Mouse (Mus musculus) ES-E14 (cell line): ENCODE data around the gene Frmd7. TPM values are rescaled to one million over a fixed set of nuclear protein-coding genes. Genes with fewer than 3 reads are reported as not detected.

Experiments
- DNase-seq: peaks from one replicate; pipeline ENCODE4 v3.0.0-alpha.2; 2013; ENCODE audit warnings: low read depth, low spot score
- H3K27ac ChIP-seq: 2 replicates; pipeline ENCODE4 v1.5.1; 2012; ENCODE audit warnings: low read depth, mild to moderate bottlenecking, low read length, moderate library complexity, mixed read lengths; ENCODE audit not compliant: poor library complexity, insufficient read depth, severe bottlenecking
- H3K36me3 ChIP-seq: 2 replicates; pipeline ENCODE4 v1.6.1; 2012; ENCODE audit warnings: mild to moderate bottlenecking, low read length, moderate library complexity, mixed read lengths; ENCODE audit not compliant: control insufficient read depth, poor library complexity, insufficient read depth, severe bottlenecking
- H3K4me1 ChIP-seq, 2 experiments: fragments of 150-350 bp in 1 of 2; sonication (generic) in 1 of 2; 2 replicates each; pipeline ENCODE4 v1.6.1; 2012; ENCODE audit warnings: low read length in 2 of 2, mild to moderate bottlenecking in 1 of 2, mixed read lengths in 1 of 2; ENCODE audit not compliant: control insufficient read depth in 2 of 2, insufficient read depth in 2 of 2, poor library complexity in 1 of 2
- H3K4me3 ChIP-seq, 2 experiments: fragments of 150-350 bp in 1 of 2; sonication (generic) in 1 of 2; 2 replicates each; pipeline ENCODE4 v1.5.1; 2012; ENCODE audit warnings: low read length in 2 of 2, low read depth in 1 of 2, mild to moderate bottlenecking in 1 of 2, mixed read lengths in 1 of 2; ENCODE audit not compliant: insufficient read depth in 1 of 2, poor library complexity in 1 of 2, severe bottlenecking in 1 of 2
- H3K9ac ChIP-seq: 2 replicates; pipeline ENCODE4 v1.6.1; 2012; ENCODE audit warnings: low read depth, mild to moderate bottlenecking, low read length, mixed read lengths; ENCODE audit not compliant: poor library complexity, insufficient read depth, severe bottlenecking
- H3K9me3 ChIP-seq: fragments of 150-350 bp; sonication (generic); 2 replicates; pipeline ENCODE4 v1.6.1; 2012; ENCODE audit warnings: low read depth, mild to moderate bottlenecking, low read length; ENCODE audit not compliant: control insufficient read depth, insufficient read depth
- CHD2 ChIP-seq: IDR thresholded peaks from 2 replicates; pipeline ENCODE4 v1.6.1; 2014; ENCODE audit warnings: mild to moderate bottlenecking, low read depth, low read length, inconsistent platforms
- HCFC1 ChIP-seq: IDR thresholded peaks from 2 replicates; pipeline ENCODE4 v1.6.1; 2012; ENCODE audit warnings: low read length, inconsistent platforms, borderline replicate concordance; ENCODE audit not compliant: insufficient read depth
- MAFK ChIP-seq: IDR thresholded peaks from 2 replicates; pipeline ENCODE4 v1.6.1; 2014; ENCODE audit warnings: mild to moderate bottlenecking, low read depth, low read length, inconsistent platforms; ENCODE audit not compliant: insufficient read depth
- ZC3H11A ChIP-seq: IDR thresholded peaks from 2 replicates; pipeline ENCODE4 v1.6.1; 2012; ENCODE audit warnings: low read depth, mild to moderate bottlenecking, inconsistent platforms, low read length, borderline replicate concordance
- ZNF384 ChIP-seq: IDR thresholded peaks from 2 replicates; pipeline ENCODE4 v1.6.1; 2012; ENCODE audit warnings: low read depth, low read length, inconsistent platforms
- in situ Hi-C, 2 experiments: fragments of 600-800 bp; cut with MboI; formaldehyde crosslinking; loops; one replicate each; pipeline ENCODE4 v1.15.1; 2025; ENCODE audit warnings: low sequenced_read_pairs in 2 of 2, inconsistent platforms in 1 of 2; ENCODE audit not compliant: unreplicated experiment in 2 of 2
- total RNA-seq: library from RNA; depleted of rRNA; stranded (reverse); fragments of 300-350 nt; gene quantifications from 2 replicates; pipeline ENCODE4 v1.2.3, GENCODE M21; 2012

The Frmd7 gene
- total RNA-seq, 1 experiment: not detected

DNA sequence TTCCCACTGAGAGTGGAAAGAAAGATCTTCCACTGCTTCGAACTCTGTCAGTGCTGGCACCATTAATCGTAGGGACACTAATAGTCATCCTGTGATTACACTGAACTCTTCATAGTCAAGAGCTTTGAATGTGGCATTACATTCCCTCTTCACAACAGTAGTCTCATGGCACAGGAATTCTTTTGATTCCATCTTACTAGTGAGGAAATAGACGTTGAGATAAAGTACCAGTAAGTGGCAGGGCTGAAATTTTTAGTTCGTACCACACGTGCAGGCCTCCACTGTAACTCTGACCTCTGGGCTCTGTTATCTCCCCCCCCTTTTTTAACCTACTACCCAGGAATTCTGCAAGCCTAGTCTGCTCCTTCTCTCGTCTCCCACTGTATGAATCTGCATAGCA lies 20.4 kb upstream of the Frmd7 start:
- Histone ChIP-seq H3K27ac (no peak overlapping the region), H3K9ac (no peak overlapping the region), H3K36me3 (no peaks in the 10 kb centered on the region), H3K4me1 (no peaks in the 10 kb centered on the region), H3K4me3 (no peak overlapping the region), H3K9me3 (no peaks in the 10 kb centered on the region)
- no peak for DNase-seq
- in situ Hi-C loops: no loop called here
- no peak for TF ChIP-seq ZC3H11A
- TF ChIP-seq CHD2: no peak
- no peak for TF ChIP-seq MAFK
- no peak for TF ChIP-seq ZNF384
- TF ChIP-seq HCFC1: no peak

DNA sequence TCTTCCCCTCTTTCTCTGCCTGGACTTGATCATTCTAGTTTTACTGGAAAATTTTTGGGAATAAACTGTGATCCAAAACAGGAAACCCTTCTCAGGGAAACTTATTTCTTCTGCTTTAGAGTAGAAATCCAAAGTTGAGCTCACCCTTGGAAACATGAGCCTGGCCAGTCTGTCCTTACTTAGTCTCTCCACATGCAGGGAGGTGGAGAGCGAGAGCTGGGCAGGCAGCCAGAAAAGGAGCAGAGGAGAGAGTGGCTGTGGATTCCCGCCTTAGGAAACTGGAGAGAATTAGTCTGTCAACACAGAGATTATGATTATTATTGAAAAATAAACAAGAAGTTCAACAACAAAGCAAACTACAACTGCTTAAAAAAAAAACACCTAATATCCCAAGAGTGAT lies 6.1 kb upstream of the Frmd7 start:
- no peak for DNase-seq
- H3K9ac ChIP-seq: no peak overlapping the region
- in situ Hi-C loops: no loop called here
- H3K4me3 ChIP-seq: no peak overlapping the region
- TF ChIP-seq MAFK (no peak), CHD2 (no peak), HCFC1 (no peak), ZNF384 (no peak), ZC3H11A (no peak)
- H3K36me3 ChIP-seq: no peaks in the 10 kb centered on the region
- H3K9me3 ChIP-seq: no peaks in the 10 kb centered on the region
- no peak overlapping the region for H3K27ac ChIP-seq
- no peaks in the 10 kb centered on the region for H3K4me1 ChIP-seq

DNA sequence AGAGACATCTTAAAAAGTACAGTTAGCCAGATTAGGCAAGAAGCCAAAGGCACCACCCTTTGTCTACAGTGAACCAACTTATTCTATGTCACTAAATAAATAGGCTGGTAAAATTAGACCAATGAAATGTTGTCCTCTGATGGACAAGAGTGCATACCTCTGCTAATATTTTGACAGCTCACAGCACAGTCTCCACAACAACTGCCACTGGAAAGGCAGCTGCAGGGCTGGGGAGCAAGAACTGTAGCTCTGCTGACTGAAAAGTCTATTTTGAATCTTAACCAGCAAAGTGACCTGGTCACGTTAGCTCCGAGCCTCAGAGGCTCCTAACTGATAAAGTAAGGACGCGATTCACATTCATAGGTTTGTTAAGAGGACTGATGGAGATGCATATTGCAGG lies 5.6 kb upstream of the Frmd7 start:
- TF ChIP-seq HCFC1 (no peak), ZC3H11A (no peak), ZNF384 (no peak), MAFK (no peak), CHD2 (no peak)
- H3K27ac ChIP-seq: no peak overlapping the region
- H3K36me3 ChIP-seq: no peaks in the 10 kb centered on the region
- H3K9ac ChIP-seq: no peak overlapping the region
- no peaks in the 10 kb centered on the region for H3K9me3 ChIP-seq
- DNase-seq: no peak
- H3K4me1 ChIP-seq: no peaks in the 10 kb centered on the region
- H3K4me3 ChIP-seq: no peak overlapping the region
- in situ Hi-C loops: no loop called here

DNA sequence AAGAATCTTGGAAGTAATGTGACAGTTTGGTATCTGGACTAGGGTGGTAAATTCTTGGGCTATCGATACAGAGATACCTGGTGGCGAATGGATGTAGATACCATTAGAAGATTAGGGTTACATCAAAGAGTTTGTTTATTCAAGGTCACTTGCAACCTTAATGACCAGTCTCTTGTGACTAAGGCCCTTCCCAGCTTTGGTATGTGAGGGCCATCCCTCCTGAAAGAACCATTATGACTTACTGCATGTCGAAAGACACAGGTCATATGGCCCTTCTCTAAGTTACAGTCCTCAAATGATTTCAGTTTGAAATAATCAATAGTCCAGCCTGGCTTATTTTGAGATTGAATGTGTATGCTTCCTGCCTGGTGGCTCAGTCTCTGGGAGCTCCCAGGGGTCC lies 5.4 kb downstream of the Frmd7 start:
- in situ Hi-C loops: no loop called here
- no peaks in the 10 kb centered on the region for H3K4me1 ChIP-seq
- H3K27ac ChIP-seq: no peak overlapping the region
- DNase-seq: no peak
- no peak overlapping the region for H3K4me3 ChIP-seq
- H3K9ac ChIP-seq: no peak overlapping the region
- TF ChIP-seq ZNF384 (no peak), ZC3H11A (no peak), HCFC1 (no peak), CHD2 (no peak), MAFK (no peak)
- H3K36me3 ChIP-seq: no peaks in the 10 kb centered on the region
- no peaks in the 10 kb centered on the region for H3K9me3 ChIP-seq

DNA sequence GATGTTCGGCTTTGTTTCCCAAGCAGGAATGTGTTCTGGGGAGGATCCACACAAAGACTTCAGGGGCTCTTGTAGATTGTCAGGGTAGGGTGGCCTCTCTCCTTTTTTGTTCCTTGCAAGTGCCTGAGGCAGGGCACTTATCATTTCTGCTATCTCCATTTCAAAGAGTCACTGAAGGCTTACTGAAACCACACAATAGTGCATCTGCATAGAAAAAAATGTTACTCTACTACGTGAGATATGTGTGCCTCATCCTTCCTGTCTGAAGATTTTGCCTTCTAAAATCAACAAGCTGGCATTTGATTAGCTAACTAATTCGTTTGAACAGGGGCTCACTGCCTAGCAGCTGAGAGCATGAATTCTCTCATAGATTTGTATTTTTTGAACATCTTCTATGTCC lies 12.2 kb downstream of the Frmd7 start:
- Histone ChIP-seq H3K9me3 (no peaks in the 10 kb centered on the region), H3K36me3 (no peaks in the 10 kb centered on the region), H3K4me3 (no peak overlapping the region), H3K4me1 (no peaks in the 10 kb centered on the region), H3K9ac (no peak overlapping the region), H3K27ac (no peak overlapping the region)
- in situ Hi-C loops: no loop called here
- TF ChIP-seq ZC3H11A: no peak
- no peak for TF ChIP-seq MAFK
- TF ChIP-seq HCFC1: no peak
- TF ChIP-seq ZNF384: no peak
- TF ChIP-seq CHD2: no peak
- no peak for DNase-seq
